Mouse (Mus musculus) heart, adult 2 months (tissue): ENCODE measurements around the gene Snx21. TPM values are rescaled to one million over a fixed set of nuclear protein-coding genes. Genes with fewer than 3 reads are reported as not detected.

Experiments used
- DNase-seq, 2 experiments: peaks; one replicate each; pipeline ENCODE4 v3.0.0; 2021
- H3K27ac ChIP-seq: fragments of 200-600 bp; 2 replicates; pipeline ENCODE4 v1.8.1; 2022
- H3K27me3 ChIP-seq: fragments of 200-500 bp; 2 replicates; pipeline ENCODE4 v1.6.1; 2012; ENCODE audit warnings: mild to moderate bottlenecking, low read length, inconsistent platforms, mixed read lengths; ENCODE audit not compliant: control insufficient read depth, insufficient read depth
- H3K36me3 ChIP-seq: fragments of 200-500 bp; 2 replicates; pipeline ENCODE4 v1.6.1; 2012; ENCODE audit warnings: low read length, inconsistent platforms; ENCODE audit not compliant: control insufficient read depth, insufficient read depth
- H3K4me1 ChIP-seq: fragments of 200-500 bp; 2 replicates; pipeline ENCODE4 v1.6.1; 2011; ENCODE audit warnings: low read length; ENCODE audit not compliant: control insufficient read depth, insufficient read depth
- H3K4me3 ChIP-seq: fragments of 200-600 bp; 2 replicates; pipeline ENCODE4 v1.8.1; 2022
- H3K79me2 ChIP-seq: fragments of 200-500 bp; replicated peaks from 2 replicates; pipeline ENCODE4 v1.6.1; 2012; ENCODE audit warnings: mild to moderate bottlenecking, inconsistent platforms, low read length, moderate library complexity, mixed read lengths; ENCODE audit not compliant: control insufficient read depth, insufficient read depth
- H3K9ac ChIP-seq: fragments of 200-500 bp; 2 replicates; pipeline ENCODE4 v1.6.1; 2012; ENCODE audit warnings: low read depth, mild to moderate bottlenecking, control low read depth, inconsistent platforms, low read length, mixed read lengths
- CTCF ChIP-seq: fragments of 200-600 bp; IDR thresholded peaks from 2 replicates; pipeline ENCODE4 v1.8.1; 2022; ENCODE audit warnings: antibody characterized with exemption, mild to moderate bottlenecking, moderate library complexity
- EP300 ChIP-seq: fragments of 200-500 bp; IDR thresholded peaks from 2 replicates; pipeline ENCODE4 v1.6.1; 2011; ENCODE audit warnings: low read depth, low read length, control low read depth; ENCODE audit not compliant: insufficient read depth
- POLR2A ChIP-seq: fragments of 200-500 bp; IDR thresholded peaks from 2 replicates; pipeline ENCODE4 v1.6.1; 2011; ENCODE audit warnings: mild to moderate bottlenecking, low read depth, low read length, control low read depth; ENCODE audit not compliant: insufficient read depth
- WGBS: fragments of 180-500 bp; shearing (Covaris S2); methylation state at CpG from one replicate; pipeline ENCODE4 v1.1.7; 2018; 5-methylcytosine and 5-hydroxymethylcytosine counted together
- intact Hi-C: fragments of 180-260 bp; cut with DNase I; formaldehyde crosslinking; loops from one replicate; pipeline ENCODE4 v1.15.1; 2025
- long read RNA-seq: library from polyadenylated mRNA; stranded (forward); transcript quantifications from one replicate; pipeline ENCODE4 v2.0.0, GENCODE M21; 2021
- polyA plus RNA-seq: library from polyadenylated mRNA; depleted of rRNA; stranded (reverse); fragments of >200 nt; gene quantifications from 2 replicates; pipeline ENCODE4 v1.2.3, GENCODE M21; 2012; rRNA removed
- total RNA-seq, 2 experiments: library from RNA; stranded (reverse); gene quantifications; 2 replicates each; pipeline ENCODE4 v1.2.3; 2021

The Snx21 gene
- 10 to 100 TPM; 21.2 to 30.3 TPM for total RNA-seq
- polyA plus RNA-seq: 24.7 and 29.0 TPM in 2 replicates
- long read RNA-seq, transcript Snx21-204 (3 exons, 1,825 nt): major isoform, 13 of 26 reads
- long read RNA-seq, transcript Snx21-201 (3 exons, 2,590 nt): minor isoform, 10 of 26 reads
- long read RNA-seq, partial matches to known transcripts: 1 of 26 reads
- long read RNA-seq, other reads (novel, unspliced or antisense): 1 of 26 reads

GRCm38 (mm10) chr2:164785481-164786387 lies at the start of gene Snx21:
Snx21 (plus strand) TSS chr2:164785823.
- WGBS: under 1% methylated on average over 81 of the region's 89 CpGs
- peak within 1 kb of the TSS; percentile 97 for H3K9ac ChIP-seq
- TF ChIP-seq EP300: peak; percentile 40; the same call in 1 of the 2 replicates
- peak; percentile 74 for TF ChIP-seq POLR2A
- peak; percentile 74 for TF ChIP-seq CTCF

GRCm38 (mm10) chr2:164737377-164738090 lies 48.1 kb upstream of the Snx21 start:
- TF ChIP-seq EP300 (no peak), POLR2A (no peak), CTCF (no peak)
- 72% methylated on average over 3 of the region's 3 CpGs for whole genome bisulfite sequencing

More at GRCm38 (mm10) chr2:164785481-164786387, at the start of gene Snx21:
- peaks cover 3% of the 10 kb centered on the region; the same call in 1 of the 2 replicates for H3K36me3 ChIP-seq
- H3K4me1 ChIP-seq: peaks cover 12% of the 10 kb centered on the region
- peak within 1 kb of the TSS; percentile 94 for H3K27ac ChIP-seq
- no peaks in the 10 kb centered on the region for H3K27me3 ChIP-seq
- no peaks in the 10 kb centered on the region for H3K79me2 ChIP-seq
- intact Hi-C loops: loop anchor here (5.0 kb wide), 1 partner anchor 38 kb away; the partner anchor contains the start of genes Dnttip1 and Wfdc3
- H3K4me3 ChIP-seq: peak within 1 kb of the TSS; percentile 88
- DNase-seq: peak; percentile 94 to 97

GRCm38 (mm10) chr2:164739876-164740275 lies 45.7 kb upstream of the Snx21 start:
- DNase-seq: no peak
- Histone ChIP-seq H3K9ac (no peak overlapping the region), H3K79me2 (no peaks in the 10 kb centered on the region), H3K4me1 (peaks cover under 1% of the 10 kb centered on the region; the same call in 1 of the 2 replicates), H3K27me3 (no peaks in the 10 kb centered on the region), H3K4me3 (no peak overlapping the region), H3K36me3 (no peaks in the 10 kb centered on the region), H3K27ac (no peak overlapping the region)
- WGBS: 33% methylated on average over 7 of the region's 7 CpGs
- intact Hi-C loops: no loop called here
- TF ChIP-seq EP300 (no peak), CTCF (no peak), POLR2A (no peak)

More at GRCm38 (mm10) chr2:164737377-164738090, 48.1 kb upstream of the Snx21 start:
- H3K27me3 ChIP-seq: no peaks in the 10 kb centered on the region
- no peak overlapping the region for H3K9ac ChIP-seq
- H3K27ac ChIP-seq: no peak overlapping the region
- intact Hi-C loops: no loop called here
- DNase-seq: no peak
- H3K36me3 ChIP-seq: no peaks in the 10 kb centered on the region
- no peak overlapping the region for H3K4me3 ChIP-seq
- H3K79me2 ChIP-seq: no peaks in the 10 kb centered on the region
- no peaks in the 10 kb centered on the region for H3K4me1 ChIP-seq

- Histone ChIP-seq H3K27me3 (no peaks in the 10 kb centered on the region), H3K4me3 (peak overlapping the region; percentile 91), H3K36me3 (no peaks in the 10 kb centered on the region), H3K27ac (no peak overlapping the region), H3K79me2 (peaks cover 4% of the 10 kb centered on the region), H3K9ac (no peak overlapping the region), H3K4me1 (peaks cover 5% of the 10 kb centered on the region)
- no peak for DNase-seq
- 55% methylated on average over 13 of the region's 13 CpGs for WGBS
- intact Hi-C loops: loop anchor here (5.0 kb wide), 1 partner anchor 42 kb away; the partner anchor contains the start of gene Snx21
- TF ChIP-seq EP300: no peak
- TF ChIP-seq CTCF: no peak
Measured at GRCm38 (mm10) chr2:164744987-164745386, 40.6 kb upstream of the Snx21 start.

GRCm38 (mm10) chr2:164745843-164746479 lies 39.7 kb upstream of the Snx21 start, which contains the start of the genes Wfdc3 and Dnttip1:
Wfdc3 (minus strand) TSS chr2:164745931.
Dnttip1 (plus strand) TSS chr2:164745983.
- DNase-seq: peak; percentile 95 to 96
- peaks cover 6% of the 10 kb centered on the region for H3K79me2 ChIP-seq
- H3K27me3 ChIP-seq: no peaks in the 10 kb centered on the region
- H3K36me3 ChIP-seq: no peaks in the 10 kb centered on the region
- peak within 1 kb of the TSS; percentile 91 for H3K4me3 ChIP-seq
- TF ChIP-seq CTCF (no peak), EP300 (no peak), POLR2A (0 out of 2 replicates have a peak, but pooled peaks have one; percentile 45)
- peak within 1 kb of the TSS; percentile 96 for H3K9ac ChIP-seq
- 1% methylated on average over 70 of the region's 70 CpGs for WGBS
- intact Hi-C loops: loop anchor here (2.0 to 5.0 kb wide), 2 partner anchors 25 to 41 kb away; partner anchors contain the start of gene Snx21
- H3K27ac ChIP-seq: peak within 1 kb of the TSS; percentile 86
- H3K4me1 ChIP-seq: peaks cover 5% of the 10 kb centered on the region
